Mouse (Mus musculus) MN1 (cell line): ENCODE results near the gene Elmo1.

Experiments
- DNase-seq: peaks from one replicate; pipeline ENCODE4 v3.0.0-alpha.2; 2016; ENCODE audit warnings: low spot score

The Elmo1 gene

DNA sequence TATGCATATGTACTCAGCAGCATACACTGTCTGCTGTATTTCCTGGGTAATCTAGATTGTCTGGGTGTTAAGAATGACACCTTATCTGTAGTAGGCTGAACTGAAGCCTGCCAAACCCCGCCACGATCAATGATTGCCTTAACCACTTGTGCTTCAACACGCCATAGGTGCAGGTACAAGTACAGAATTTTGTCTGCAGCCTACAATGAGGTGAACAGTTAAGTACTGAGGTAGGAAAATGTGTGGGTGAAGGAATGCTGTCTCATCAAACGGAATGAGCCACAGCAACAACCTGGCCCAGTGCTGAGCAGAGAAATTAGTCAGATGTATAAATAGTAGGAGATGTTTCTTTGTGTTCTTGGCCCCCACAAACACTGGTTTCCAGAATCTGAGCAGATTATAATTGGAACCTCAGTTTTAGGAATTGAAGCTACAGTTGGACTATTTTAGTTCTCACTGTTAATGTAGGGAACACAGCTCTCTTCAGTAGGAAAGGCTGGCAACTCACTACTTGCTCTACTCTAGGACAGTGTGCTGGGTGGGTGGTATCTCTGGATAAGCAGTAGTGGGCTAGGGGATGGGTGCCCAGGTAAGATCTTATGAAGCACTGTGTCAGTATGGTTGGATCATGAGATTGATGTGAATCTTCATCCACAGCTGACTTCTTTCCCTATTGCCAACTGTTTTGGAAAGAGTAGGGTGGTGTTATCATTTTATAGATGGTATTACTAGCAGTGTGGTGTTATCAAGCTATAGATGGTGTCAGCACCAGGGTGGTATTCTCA lies 4.7 kb downstream of the Elmo1 start:
- DNase-seq = no peak

DNA sequence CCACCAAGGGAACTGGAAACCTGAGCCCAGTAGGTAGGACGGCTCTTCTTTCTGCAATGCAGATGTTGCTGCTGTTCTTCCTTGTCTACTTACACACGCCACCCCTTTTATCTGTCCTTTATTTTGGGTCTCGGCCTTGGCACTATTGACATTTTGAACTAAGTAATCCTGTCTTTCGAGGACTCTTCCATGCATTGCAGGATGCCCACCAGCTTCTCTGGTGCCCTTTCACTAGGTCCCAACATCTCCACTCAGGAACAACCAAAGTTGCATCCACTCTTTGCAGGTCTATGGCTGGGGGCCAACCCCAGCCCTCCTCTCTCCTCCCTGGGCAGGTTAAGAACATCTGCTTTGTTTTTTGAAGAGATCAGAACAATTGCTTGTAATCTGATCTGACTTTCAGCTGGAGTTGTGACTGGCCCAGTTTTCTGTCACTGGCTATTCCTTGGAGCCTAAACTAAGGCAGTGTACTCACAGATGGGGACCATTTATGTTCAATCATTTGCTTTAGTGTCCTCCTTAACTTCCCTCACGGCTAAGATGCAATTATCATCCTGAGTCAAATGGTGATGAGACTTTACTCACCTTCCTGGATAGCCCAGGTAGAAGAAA lies 6.7 kb downstream of the Elmo1 start:
- DNase-seq = no peak

DNA sequence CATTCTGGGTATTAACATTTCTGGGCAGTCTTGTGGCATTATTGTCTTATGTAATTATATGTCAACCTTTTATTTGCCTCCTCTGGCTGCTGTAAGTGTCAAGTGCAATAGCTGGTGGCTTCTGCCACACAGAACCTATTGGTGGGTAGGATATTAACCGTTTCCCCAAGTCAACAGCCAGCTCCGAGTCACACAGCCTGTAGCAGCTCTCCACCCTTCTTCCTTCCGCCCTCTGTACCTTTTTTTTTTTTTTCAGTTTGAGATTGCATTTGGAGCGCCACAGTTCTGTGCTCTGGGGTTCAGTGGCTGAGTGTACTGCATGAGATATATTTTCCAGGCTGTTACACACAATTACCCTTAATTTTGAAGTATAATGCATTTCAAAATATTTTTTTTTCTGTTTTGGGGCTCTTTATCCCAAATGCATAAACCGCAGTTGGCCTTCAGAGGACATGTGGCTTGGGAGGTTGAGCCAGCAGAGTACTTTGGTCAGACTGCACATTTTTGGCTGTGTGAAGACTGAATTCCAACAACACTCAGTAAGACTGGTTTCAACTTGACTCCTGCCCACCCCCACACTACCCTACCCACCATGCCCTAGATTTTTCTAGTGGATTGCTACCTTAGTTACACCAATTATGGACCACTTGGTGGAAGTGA lies 7.7 kb downstream of the Elmo1 start:
- no peak for DNase-seq

DNA sequence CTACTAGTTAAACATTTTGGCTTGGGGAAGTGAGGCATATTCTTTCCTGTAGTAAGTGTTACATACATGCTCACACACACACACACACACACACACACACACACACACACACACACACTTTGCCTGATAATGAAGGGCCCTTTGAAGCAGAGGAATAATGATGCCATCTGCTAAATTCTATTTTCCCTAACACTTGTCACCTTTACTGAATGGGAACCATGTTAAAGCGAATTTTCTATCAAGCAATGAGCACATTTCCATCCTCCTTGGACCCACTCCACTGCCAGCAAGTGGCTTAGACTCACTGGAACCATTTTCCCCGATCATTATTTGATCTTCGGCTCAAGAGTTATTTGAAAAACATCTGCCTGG lies 8.2 kb downstream of the Elmo1 start:
- DNase-seq = no peak

DNA sequence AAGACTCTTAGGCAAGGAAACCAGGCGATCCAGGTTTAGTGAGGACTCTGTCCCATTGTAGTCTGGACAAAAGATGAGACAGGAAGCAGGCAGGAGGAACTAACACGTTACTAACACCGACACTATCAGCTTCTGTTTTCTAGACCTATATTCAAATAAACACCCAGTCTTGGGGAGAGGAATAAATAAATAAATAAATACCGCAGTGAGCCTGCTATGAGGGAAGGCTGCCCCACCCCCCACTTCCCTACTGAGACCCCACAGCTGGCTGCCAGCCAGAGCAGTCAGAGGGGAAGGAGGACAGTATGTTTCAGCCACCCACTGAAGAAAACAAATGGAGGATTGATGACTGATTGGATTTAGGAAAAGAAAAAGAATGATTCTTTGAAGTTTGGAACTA lies 9.2 kb downstream of the Elmo1 start:
- DNase-seq = no peak

DNA sequence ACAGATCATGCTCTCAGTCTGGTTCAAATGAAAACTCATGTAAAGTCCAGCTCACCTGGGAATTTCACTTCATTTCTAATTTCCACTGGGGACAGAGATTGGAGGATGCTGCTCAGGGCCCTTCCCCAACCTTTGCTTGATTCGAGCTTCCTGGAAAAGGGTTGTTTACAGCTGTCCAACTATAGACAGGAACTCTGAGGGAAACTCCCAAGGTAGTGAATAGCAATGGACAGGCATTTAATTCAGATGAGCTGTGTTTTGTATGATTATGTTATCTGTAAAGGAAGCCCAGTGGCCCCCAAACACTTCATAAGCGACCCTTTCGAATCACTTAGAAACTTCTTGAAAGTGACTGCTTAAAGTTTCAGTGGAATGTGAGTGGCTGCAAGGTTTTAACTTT lies 10.0 kb downstream of the Elmo1 start:
- DNase-seq = no peak

DNA sequence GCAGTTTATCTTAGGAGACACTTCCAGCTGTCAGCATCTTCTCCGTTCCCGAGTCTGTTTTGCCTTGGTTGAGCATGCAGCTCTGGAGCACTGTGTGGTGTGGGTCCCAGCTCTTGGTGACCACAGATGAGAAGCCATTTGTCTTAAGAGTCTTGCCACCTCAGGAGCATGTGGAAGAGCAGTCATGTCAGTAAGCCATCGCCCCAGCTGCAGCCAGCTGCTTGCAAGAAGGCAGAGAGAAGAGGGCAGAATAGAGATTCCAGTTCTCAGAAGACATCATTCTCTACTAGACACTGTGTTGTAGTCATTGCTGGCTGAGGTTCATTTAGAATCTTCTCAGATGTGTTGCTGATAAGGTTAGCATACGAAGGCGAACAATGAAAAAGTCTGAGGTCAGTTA lies 11.3 kb downstream of the Elmo1 start:
- DNase-seq = no peak

DNA sequence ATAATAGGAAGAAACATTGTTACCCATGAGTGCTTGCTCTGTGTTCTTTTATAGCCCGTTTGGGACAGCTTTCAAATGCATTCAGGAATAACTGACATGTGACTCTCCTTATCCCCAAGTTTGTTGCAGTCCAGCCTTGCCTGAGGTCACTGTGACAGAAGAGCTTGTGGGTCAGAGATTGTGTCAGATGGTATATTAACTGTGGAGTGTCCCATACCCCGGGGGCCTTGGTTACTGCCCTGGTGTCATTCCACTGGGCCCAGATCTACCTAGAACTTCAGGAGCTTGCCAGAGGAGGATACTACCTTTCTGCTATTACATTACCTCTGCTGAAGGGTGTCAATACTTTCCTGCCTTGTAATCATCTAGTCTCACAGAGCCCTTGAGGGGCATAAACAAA lies 14.4 kb downstream of the Elmo1 start:
- DNase-seq = no peak

DNA sequence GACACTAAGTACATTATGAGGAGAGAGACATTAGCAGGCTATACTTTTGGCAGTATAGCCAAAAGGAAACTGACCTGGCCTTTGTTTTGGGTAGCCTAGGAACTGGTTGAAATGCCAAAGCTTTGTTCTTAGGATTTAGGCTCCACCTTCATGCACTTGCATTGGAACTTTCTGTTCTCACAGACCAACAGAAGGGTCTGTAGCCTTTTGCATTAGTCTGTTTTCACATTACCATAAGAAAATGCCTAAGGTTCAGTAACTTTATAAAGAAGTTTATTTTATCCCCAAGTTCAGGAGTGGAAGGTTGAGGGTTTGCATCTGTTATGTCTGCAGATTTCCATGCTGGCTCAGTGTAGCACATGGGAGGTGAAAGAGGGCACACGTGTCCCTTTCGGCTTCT lies 15.6 kb downstream of the Elmo1 start:
- DNase-seq = no peak

DNA sequence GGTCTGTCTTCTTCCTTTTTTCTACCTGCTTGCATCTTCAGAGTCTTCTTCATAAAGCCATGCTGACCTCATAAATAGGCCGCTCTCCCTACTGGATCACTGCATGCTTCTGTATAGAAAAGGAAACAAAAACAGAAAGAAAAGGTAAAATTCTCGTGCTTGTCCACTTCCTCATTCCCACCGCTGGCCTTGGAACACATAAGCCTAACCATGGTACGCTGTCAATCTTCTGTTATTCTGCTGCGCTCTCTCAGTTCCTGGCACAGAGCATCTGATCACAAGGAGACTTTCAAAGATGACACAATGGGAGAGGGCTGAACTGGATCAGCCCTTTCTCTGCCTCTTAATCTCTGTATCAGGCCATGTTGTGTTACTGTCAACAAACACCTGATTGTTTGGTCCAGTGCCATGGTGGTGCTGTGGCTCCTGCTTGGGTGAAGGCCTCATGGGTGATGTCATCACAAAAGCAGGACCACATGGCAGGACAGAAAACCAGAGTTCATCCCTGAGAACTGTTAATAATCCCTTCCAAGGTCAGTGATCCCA lies 17.6 kb downstream of the Elmo1 start:
- DNase-seq = no peak

DNA sequence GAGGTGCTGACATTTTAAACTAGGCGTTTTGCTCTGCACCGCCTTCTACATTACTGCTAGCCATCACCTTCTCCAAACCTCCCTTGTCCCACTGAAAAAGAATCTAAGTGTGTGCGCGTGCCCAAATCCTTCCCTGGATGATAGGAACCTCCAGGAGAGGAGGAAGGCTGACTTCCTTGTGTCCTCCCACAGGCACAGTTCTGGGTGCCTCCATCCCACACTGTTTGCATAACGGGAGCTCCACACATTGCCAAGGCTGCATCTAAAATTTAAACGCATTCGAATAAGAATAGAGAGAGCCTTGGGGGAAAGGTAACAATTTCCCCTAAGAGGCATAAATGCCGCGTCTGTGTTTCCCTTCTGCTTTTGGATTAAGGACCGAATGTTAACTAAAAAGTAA lies 18.6 kb downstream of the Elmo1 start:
- DNase-seq = no peak

DNA sequence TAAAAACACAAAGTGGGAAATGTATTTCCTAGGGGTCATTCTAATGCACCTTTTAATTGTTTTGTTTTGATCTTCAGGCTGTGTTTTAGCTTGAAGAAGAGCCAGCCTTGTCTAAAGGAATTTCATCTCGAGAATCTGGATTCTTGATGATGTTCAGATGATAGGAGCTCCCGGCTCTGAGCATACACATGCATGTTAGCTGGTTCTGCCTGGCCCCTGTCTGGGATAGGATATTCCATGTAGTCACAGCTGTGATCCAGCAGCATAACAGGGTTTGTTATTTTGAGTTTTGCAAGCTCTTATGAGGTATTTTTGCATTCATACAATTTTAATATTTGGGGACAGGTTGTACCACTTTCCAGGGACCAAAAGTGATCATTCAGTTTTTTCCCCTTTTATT lies 19.1 kb downstream of the Elmo1 start:
- DNase-seq = no peak

DNA sequence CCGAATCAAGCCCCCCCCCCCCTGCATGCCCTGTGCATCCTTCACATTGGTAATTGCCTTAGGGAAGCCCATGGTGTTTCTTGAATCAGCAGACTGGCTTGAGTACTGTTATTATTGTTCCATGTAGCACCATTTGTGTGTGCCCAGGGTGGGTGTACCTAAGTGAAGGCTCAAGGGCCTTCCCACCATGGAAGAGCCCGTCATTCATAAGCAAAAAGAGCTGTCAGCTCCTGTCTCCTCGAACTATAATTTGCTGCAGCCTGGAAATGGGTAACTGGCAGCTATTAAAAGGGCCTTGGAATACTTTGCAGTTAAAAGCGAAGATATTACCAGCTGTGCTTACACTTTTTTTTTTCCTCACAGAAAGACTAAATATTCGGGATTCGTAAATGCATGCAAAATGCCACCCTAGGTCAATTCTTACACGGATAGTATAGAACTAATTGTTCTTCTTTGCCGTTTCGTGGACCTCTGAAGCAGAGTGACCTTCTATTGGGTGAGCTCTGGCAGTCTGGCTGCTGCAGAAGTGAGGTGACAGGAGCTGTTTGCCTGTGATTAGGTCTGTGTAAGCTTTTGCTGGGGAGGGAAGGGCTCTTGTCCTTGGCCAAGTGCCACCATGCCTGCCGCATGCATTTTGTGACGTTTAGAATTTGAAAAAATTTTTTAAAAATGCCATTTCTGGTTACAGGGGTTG lies 19.7 kb downstream of the Elmo1 start:
- no peak for DNase-seq

DNA sequence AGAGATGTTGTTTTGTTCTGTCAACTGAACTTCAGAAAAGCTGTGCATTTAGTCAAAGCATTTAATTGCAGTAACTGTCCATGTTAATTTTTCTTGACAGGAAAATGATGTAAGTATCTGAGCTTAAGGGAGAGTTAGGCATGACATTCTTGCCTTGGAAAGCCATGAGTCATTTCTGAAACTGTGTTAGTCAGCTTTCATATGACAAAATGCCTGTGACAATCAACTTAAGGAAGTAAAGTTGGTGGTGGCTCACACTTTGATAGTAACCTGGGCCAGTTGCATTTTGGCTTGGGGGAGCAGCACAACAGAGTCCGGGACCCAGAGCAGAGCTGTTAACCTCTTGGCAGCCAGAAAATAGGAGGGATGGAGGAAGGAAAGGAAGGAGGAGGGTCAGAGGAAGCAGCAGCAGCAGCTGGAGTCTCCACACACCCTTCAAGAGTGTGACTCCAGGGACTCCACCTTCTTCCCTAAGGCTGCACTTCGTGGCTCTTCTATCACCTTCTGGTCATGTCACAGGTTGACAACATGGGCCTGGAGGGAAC lies 20.9 kb downstream of the Elmo1 start:
- no peak for DNase-seq

DNA sequence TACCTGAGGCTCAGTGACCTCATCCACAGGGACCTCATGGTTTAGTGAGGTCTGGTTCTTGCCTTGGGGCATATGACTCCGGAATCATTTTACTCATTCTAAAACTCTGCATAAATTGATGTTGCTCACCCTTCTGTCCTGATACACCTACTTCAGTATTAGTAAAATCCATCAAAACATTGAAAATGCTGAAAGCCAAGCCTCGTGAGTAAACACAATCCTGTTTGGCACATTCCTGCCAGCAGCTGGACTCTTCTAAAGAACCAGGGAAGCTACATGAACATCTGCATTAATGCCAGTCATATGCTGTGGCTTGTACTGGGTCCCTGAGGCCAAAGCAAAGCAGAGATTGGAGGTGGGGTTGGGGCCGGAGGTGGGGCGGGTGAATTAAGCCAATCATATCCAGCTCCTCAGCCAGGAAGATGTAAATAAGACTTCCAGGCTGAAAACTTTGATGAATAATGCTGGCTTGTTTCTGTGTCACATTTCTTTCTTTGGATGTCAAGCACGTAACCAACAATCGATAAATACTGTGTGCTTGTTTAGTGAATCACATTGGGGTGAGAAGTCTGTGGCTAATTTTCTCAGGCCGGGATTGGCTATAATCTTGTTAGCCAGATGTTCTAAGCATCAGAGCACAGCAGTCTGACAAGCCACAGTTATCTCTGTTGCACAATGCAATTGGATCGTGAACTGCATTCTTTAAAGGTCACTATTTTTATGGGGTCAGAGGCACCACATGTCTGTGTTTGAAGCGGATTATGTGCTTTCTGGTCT lies 24.9 kb downstream of the Elmo1 start:
- DNase-seq = no peak

DNA sequence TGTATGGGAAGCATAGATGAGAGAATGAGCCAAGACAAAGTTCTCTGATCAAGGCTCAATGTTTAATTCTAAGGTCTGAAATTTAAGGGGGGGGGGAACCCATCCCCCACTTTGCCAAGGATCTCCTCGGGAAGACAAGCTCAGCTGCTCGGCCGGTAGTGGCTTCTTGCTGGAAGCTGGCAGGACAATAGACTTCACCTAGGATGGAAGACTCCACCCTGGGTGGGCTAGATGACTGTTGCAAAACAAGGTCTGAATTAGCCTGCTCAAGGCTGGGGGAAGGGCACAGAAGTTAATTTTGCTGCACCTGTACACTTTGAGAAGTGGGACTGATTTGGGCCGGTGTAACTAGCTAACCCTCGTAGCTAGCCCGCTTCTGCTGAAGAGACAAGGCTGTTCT lies 25.6 kb downstream of the Elmo1 start:
- DNase-seq = no peak

DNA sequence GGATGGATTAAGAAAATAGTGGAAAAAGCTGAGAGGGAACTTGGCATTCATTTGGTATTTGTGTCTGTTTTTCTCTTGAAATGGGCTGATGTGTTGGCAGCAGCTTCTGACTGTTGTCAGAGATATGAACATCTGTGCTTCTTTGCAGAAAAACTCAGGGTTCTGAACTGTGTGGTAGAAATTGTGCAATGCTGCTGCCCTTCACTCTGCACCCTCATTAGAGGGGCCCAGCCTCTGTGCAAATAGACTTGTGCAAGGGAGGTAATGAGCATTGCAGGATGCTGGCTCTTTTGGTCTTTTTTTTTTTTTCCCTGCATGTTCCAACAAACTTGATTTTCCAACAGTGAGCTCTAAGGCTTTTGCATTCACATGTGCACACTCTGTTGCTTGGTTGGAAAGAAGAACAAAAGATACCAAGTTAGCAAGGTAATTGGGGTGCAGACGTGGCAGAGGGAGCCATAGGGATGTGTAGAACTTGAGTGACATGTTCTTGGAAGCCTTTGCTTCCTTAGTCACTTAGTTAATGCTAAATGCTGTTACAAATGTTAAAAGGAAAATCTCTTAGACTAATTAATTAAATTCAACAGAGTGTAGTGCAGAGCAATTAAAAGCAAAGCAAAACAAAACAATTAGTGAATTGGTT lies 26.6 kb downstream of the Elmo1 start:
- DNase-seq = no peak

DNA sequence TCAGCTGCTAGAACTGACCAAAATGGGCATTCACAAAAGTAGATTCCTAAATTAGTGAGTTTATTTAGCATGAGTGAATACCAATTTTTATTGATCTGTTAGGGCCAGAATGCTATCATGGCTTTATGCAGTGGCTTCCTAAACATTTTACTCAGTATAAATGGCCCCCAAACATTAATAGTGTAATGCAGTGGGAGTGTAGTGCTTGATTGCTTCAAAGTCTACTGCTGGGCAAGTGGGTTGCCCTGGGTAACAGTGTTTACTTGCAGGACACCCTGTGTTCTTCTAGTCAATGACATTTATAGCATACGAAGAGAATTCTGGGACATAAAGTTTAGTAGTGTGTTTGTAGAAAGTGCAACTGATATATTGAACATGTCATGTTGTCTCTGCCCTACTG lies 27.3 kb downstream of the Elmo1 start:
- no peak for DNase-seq

DNA sequence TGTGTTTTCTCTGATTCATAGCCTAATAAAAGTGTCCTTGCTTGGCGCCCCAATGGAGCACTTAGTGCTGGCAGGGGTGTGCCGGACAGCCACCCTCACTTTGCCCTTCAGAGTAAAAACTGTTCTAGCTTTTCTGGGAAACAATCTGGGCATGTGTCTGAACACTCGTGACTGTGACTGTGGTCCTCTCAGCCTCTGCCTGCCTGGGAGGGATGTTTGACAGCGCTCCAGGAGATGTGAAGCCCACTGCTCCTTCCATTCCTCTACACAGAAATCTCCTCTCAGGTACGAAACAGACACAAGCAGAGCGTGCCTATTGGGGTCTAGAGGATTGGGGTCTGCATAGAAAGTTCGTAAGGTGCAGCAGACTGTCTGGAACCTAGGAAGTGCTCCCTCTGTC lies 28.5 kb downstream of the Elmo1 start:
- DNase-seq = no peak

DNA sequence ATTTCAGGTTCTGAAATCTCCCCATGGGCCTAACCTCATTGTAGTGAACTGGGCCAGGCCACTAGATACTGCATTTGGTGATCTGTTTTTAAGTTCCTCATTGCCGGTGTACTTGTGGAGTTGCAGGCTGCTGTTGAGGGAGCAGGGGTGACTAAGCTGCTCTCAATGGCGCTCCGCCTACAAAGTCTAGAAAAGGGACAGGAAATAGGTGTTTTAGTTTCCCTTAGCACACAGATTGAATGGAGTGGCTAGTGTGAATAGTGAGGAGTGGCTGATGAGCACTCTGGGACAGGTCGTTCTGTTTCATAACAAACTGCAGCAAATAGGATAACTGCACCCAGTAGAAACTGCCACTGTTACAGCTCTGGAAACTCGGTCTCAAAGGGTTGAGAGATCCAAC lies 30.3 kb downstream of the Elmo1 start:
- DNase-seq = no peak

DNA sequence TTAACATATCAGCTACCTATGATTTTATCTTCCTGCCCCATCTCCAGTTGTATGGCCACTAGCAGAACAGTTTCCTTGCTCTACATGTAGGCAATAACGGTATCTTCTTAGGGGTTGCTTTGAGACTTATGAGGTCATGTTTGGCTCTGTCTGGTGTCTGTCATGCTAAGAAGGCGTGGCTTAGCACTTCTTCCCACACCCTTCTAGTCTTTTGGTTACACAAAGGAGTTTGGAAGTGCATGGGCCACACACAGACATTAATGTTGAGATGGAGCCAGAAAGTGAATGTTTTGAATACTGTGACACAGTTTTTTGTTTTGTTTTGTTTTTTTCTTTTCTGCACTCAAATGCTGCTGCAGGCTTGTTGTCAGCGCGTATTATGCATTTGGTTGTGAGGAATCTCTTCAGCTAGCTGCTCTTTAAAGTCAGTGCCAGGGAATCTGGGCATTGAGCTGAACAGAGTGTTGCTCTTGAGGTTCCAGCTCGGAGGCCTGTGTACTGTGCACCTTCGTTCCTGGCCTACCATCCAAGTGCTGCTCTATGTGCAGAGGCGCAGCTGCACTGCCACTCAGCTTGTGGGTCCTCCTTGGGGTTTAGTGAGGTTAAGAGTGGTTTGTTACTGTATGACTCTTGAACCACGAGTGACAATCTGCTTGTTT lies 31.1 kb downstream of the Elmo1 start:
- no peak for DNase-seq
